Mouse (Mus musculus) hematopoietic multipotent progenitor cell, adult 10-12 weeks (in vitro differentiated cells): Measurements from ENCODE around the gene Gm21870. TPM values are rescaled to one million over a fixed set of nuclear protein-coding genes. Genes with fewer than 3 reads are reported as not detected.

Source experiments
- polyA plus RNA-seq: library from polyadenylated mRNA; stranded (reverse); fragments of >175 nt; gene quantifications from 2 replicates; pipeline ENCODE4 v1.2.3, GENCODE M21; 2012; ENCODE audit warnings: low replicate concordance

The Gm21870 gene
- not detected in 2 replicates for polyA plus RNA-seq

GRCm38 (mm10) chrX:33986716-33987115 lies at the start of gene Gm21870:
Gm21870 (minus strand) TSS chrX:33986816.

GRCm38 (mm10) chrX:33956440-33956839 lies 30.2 kb downstream of the Gm21870 start, which contains the start of gene Btbd35f6:
Btbd35f6 (minus strand) TSS chrX:33956540.

Other genes starting within 250 kb of the Gm21870 start
- gene Btbd35f6, start 30.3 kb downstream of the Gm21870 start, polyA plus RNA-seq = not detected in 2 replicates
- not detected in 2 replicates for gene Btbd35f9, start 174.7 kb upstream of the Gm21870 start, polyA plus RNA-seq